Mouse (Mus musculus) megakaryocyte, adult 5-6 weeks (primary cell): ENCODE results near the gene Ercc1. TPM values are rescaled to one million over a fixed set of nuclear protein-coding genes. Genes with fewer than 3 reads are reported as not detected.

ENCODE experiments used
- ATAC-seq: 2 replicates; pipeline ENCODE4 v1.8.0; 2016; ENCODE audit warnings: mild to moderate bottlenecking, inconsistent platforms; ENCODE audit not compliant: poor library complexity, severe bottlenecking
- total RNA-seq, 2 experiments: library from RNA; stranded (forward) in 1 of 2; stranded (reverse) in 1 of 2; fragments of 153-499, 151-499 nt in 1 of 2; fragments of 221-1000, 200-1000 nt in 1 of 2; gene quantifications; 2 replicates each; pipeline versions ENCODE4 v1.2.3 to v1.2.4; 2015 to 2017

Ercc1 gene
- total RNA-seq, 2 experiments from 2014 or later, result 17.5 to 26.4 TPM

GRCm38 (mm10) chr7:19404476-19404875, 59.9 kb downstream of the Ercc1 start, which contains the start of gene Ckm:
Ckm (plus strand) TSS chr7:19404776.
- no peak for ATAC-seq

- peak; percentile 96 for ATAC-seq
Observed at GRCm38 (mm10) chr7:19405417-19405816, 60.8 kb downstream of the Ercc1 start.

Other genes with a start within 250 kb of the Ercc1 start
- gene Gm4969, start 226.4 kb upstream of the Ercc1 start, total RNA-seq (2015), result 0.05 TPM in 1 of 2 replicates, not detected in the other
- gene Gm4969, start 226.4 kb upstream of the Ercc1 start, total RNA-seq (2017), result 0.29 TPM in 1 of 2 replicates, not detected in the other
- 1.5 and 1.9 TPM in 2 replicates for gene Fbxo46, start 224.9 kb upstream of the Ercc1 start, total RNA-seq (2015)
- gene Fbxo46, start 224.9 kb upstream of the Ercc1 start, total RNA-seq (2017), result 6.5 and 6.9 TPM in 2 replicates
- 6.6 and 7.9 TPM in 2 replicates for gene Qpctl, start 195.5 kb upstream of the Ercc1 start, total RNA-seq (2015)
- 3.5 and 4.5 TPM in 2 replicates for gene Qpctl, start 195.5 kb upstream of the Ercc1 start, total RNA-seq (2017)
- 44.2 and 53.7 TPM in 2 replicates for gene Snrpd2, start 195.1 kb upstream of the Ercc1 start, total RNA-seq (2015)
- 28.3 and 32.4 TPM in 2 replicates for gene Snrpd2, start 195.1 kb upstream of the Ercc1 start, total RNA-seq (2017)
- gene Gipr, start 178.7 kb upstream of the Ercc1 start, total RNA-seq (2015), result not detected in 2 replicates
- not detected in 2 replicates for gene Gipr, start 178.7 kb upstream of the Ercc1 start, total RNA-seq (2017)
- 5.2 and 9.1 TPM in 2 replicates for gene Eml2, start 168.4 kb upstream of the Ercc1 start, total RNA-seq (2015)
- gene Eml2, start 168.4 kb upstream of the Ercc1 start, total RNA-seq (2017), result 8.7 and 13.4 TPM in 2 replicates
- not detected in 2 replicates for gene Gpr4, start 132.2 kb upstream of the Ercc1 start, total RNA-seq (2015)
- 0.12 TPM in 1 of 2 replicates, not detected in the other for gene Gpr4, start 132.2 kb upstream of the Ercc1 start, total RNA-seq (2017)
- gene Opa3, start 116.4 kb upstream of the Ercc1 start, total RNA-seq (2015), result 12.3 and 15.7 TPM in 2 replicates
- 18.2 and 20.7 TPM in 2 replicates for gene Opa3, start 116.4 kb upstream of the Ercc1 start, total RNA-seq (2017)
- 122 and 129 TPM in 2 replicates for gene Vasp, start 73.0 kb upstream of the Ercc1 start, total RNA-seq (2015)
- 180 and 227 TPM in 2 replicates for gene Vasp, start 73.0 kb upstream of the Ercc1 start, total RNA-seq (2017)
- not detected in 2 replicates for gene Ppm1n, start 64.7 kb upstream of the Ercc1 start, total RNA-seq (2015)
- not detected in 2 replicates for gene Ppm1n, start 64.7 kb upstream of the Ercc1 start, total RNA-seq (2017)
- 0.48 TPM in 1 of 2 replicates, not detected in the other for gene Rtn2, start 62.2 kb upstream of the Ercc1 start, total RNA-seq (2015)
- gene Rtn2, start 62.2 kb upstream of the Ercc1 start, total RNA-seq (2017), result not detected in 2 replicates
- 24.0 and 25.4 TPM in 2 replicates for gene Fosb, start 34.7 kb upstream of the Ercc1 start, total RNA-seq (2015)
- 26.9 and 30.4 TPM in 2 replicates for gene Fosb, start 34.7 kb upstream of the Ercc1 start, total RNA-seq (2017)
- 3.4 TPM in 2 replicates for gene Cd3eap, start 14.7 kb downstream of the Ercc1 start, total RNA-seq (2015)
- 9.0 and 11.5 TPM in 2 replicates for gene Cd3eap, start 14.7 kb downstream of the Ercc1 start, total RNA-seq (2017)
- 4.1 and 4.2 TPM in 2 replicates for gene Ppp1r13l, start 15.0 kb downstream of the Ercc1 start, total RNA-seq (2015)
- 0.45 TPM in 1 of 2 replicates, not detected in the other for gene Ppp1r13l, start 15.0 kb downstream of the Ercc1 start, total RNA-seq (2017)
- gene Ercc2, start 37.2 kb downstream of the Ercc1 start, total RNA-seq (2015), result 4.9 and 5.7 TPM in 2 replicates
- gene Ercc2, start 37.2 kb downstream of the Ercc1 start, total RNA-seq (2017), result 12.6 and 19.2 TPM in 2 replicates
- 0.09 TPM in 1 of 2 replicates, not detected in the other for gene Klc3, start 59.3 kb downstream of the Ercc1 start, total RNA-seq (2015)
- not detected in 2 replicates for gene Klc3, start 59.3 kb downstream of the Ercc1 start, total RNA-seq (2017)
- gene Ckm, start 60.0 kb downstream of the Ercc1 start, total RNA-seq (2015), result 0.14 and 0.18 TPM in 2 replicates
- gene Ckm, start 60.0 kb downstream of the Ercc1 start, total RNA-seq (2017), result 0.26 and 0.45 TPM in 2 replicates
- gene Mark4, start 114.0 kb downstream of the Ercc1 start, total RNA-seq (2015), result 11.4 and 14.7 TPM in 2 replicates
- gene Mark4, start 114.0 kb downstream of the Ercc1 start, total RNA-seq (2017), result 6.4 and 9.4 TPM in 2 replicates
- gene Exoc3l2, start 118.6 kb downstream of the Ercc1 start, total RNA-seq (2015), result 0.09 and 0.14 TPM in 2 replicates
- 0.28 and 0.62 TPM in 2 replicates for gene Exoc3l2, start 118.6 kb downstream of the Ercc1 start, total RNA-seq (2017)
- 3.9 and 6.2 TPM in 2 replicates for gene Bloc1s3, start 163.6 kb downstream of the Ercc1 start, total RNA-seq (2015)
- 2.7 and 4.0 TPM in 2 replicates for gene Bloc1s3, start 163.6 kb downstream of the Ercc1 start, total RNA-seq (2017)
- gene Trappc6a, start 163.6 kb downstream of the Ercc1 start, total RNA-seq (2015), result 27.1 and 32.1 TPM in 2 replicates
- gene Trappc6a, start 163.6 kb downstream of the Ercc1 start, total RNA-seq (2017), result 15.3 and 18.0 TPM in 2 replicates
- 0.23 TPM in 1 of 2 replicates, not detected in the other for gene Nkpd1, start 173.1 kb downstream of the Ercc1 start, total RNA-seq (2015)
- gene Nkpd1, start 173.1 kb downstream of the Ercc1 start, total RNA-seq (2017), result not detected in 2 replicates
- gene Ppp1r37, start 218.3 kb downstream of the Ercc1 start, total RNA-seq (2015), result 10.4 and 13.1 TPM in 2 replicates
- 14.1 and 14.3 TPM in 2 replicates for gene Ppp1r37, start 218.3 kb downstream of the Ercc1 start, total RNA-seq (2017)
- 4.5 and 5.4 TPM in 2 replicates for gene Zfp296, start 232.5 kb downstream of the Ercc1 start, total RNA-seq (2015)
- gene Zfp296, start 232.5 kb downstream of the Ercc1 start, total RNA-seq (2017), result 3.2 and 4.8 TPM in 2 replicates
- 78.2 and 107 TPM in 2 replicates for gene Gemin7, start 232.8 kb downstream of the Ercc1 start, total RNA-seq (2015)
- gene Gemin7, start 232.8 kb downstream of the Ercc1 start, total RNA-seq (2017), result 39.9 and 49.3 TPM in 2 replicates